Mouse (Mus musculus) midbrain, embryonic 16.5 days (tissue): ENCODE measurements at regions not wholly inside any gene's neighbourhood (a gene's known extent, or its start where the extent isn't known, plus 50 kb on each side); places are given as distances from the start of the nearest gene placed in this dataset.

ENCODE experiments used
- ATAC-seq: fragments of 200-750 bp; cut with Nextera tagmentation; 2 replicates; pipeline ENCODE4 v1.8.0; 2017; ENCODE audit warnings: moderate TSS enrichment
- H3K27ac ChIP-seq: fragments of 300-500 bp; sonication (generic); 2 replicates; pipeline ENCODE4 v1.5.1; 2014; ENCODE audit warnings: mild to moderate bottlenecking, low read length, mixed read lengths
- H3K27me3 ChIP-seq: fragments of 300-500 bp; sonication (generic); 2 replicates; pipeline ENCODE4 v1.6.1; 2014; ENCODE audit warnings: low read depth, low read length, mixed read lengths; ENCODE audit not compliant: control insufficient read depth, insufficient read depth
- H3K36me3 ChIP-seq: fragments of 300-500 bp; sonication (generic); 2 replicates; pipeline ENCODE4 v1.6.1; 2014; ENCODE audit warnings: mild to moderate bottlenecking, low read length, moderate library complexity, mixed read lengths; ENCODE audit not compliant: control insufficient read depth, insufficient read depth
- H3K4me1 ChIP-seq: fragments of 300-500 bp; sonication (generic); 2 replicates; pipeline ENCODE4 v1.6.1; 2014; ENCODE audit warnings: mild to moderate bottlenecking, low read length, mixed read lengths; ENCODE audit not compliant: control insufficient read depth, insufficient read depth
- H3K4me2 ChIP-seq: fragments of 300-500 bp; sonication (generic); 2 replicates; pipeline ENCODE4 v1.6.1; 2014; ENCODE audit warnings: mild to moderate bottlenecking, low read length, mixed read lengths
- H3K4me3 ChIP-seq: fragments of 300-500 bp; sonication (generic); 2 replicates; pipeline ENCODE4 v1.5.1; 2014; ENCODE audit warnings: low read depth, mild to moderate bottlenecking, low read length, moderate library complexity, mixed read lengths
- H3K9ac ChIP-seq: fragments of 300-500 bp; sonication (generic); 2 replicates; pipeline ENCODE4 v1.6.1; 2014; ENCODE audit warnings: low read depth, low read length, mixed read lengths
- H3K9me3 ChIP-seq: fragments of 300-500 bp; sonication (generic); replicated peaks from 2 replicates; pipeline ENCODE4 v1.6.1; 2014; ENCODE audit warnings: mild to moderate bottlenecking, low read length, mixed read lengths; ENCODE audit not compliant: control insufficient read depth, poor library complexity, severe bottlenecking
- WGBS: fragments of 180-500 bp; shearing (Covaris S2); extraction: QIAGEN DNeasy Blood & Tissue Kit; methylation state at CpG from one replicate; pipeline ENCODE4 v1.1.7; 2014; 5-methylcytosine and 5-hydroxymethylcytosine counted together

DNA sequence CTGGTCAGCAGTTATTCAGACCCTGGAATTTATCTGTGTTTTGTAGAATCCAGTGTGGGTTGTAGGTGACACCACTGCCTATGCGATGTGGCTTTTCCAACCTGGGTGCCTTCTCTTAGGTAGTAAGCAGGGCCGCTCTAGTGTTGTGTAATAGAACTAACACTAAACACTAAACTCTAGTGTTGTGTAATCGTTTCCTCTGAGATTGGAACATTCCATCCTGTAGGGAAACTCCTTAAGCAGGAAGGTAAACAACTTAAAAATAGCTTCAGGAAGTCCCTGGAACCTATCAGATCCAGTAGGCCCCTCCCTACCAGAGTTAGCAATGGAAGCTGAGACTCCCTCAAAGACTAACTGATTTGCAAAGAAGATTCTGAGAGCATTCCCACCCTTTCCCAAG lies 161.9 kb upstream of the Hs3st3a1 start:
- Histone ChIP-seq H3K27ac (no peak overlapping the region), H3K27me3 (no peaks in the 10 kb centered on the region), H3K4me1 (no peaks in the 10 kb centered on the region), H3K4me3 (no peak overlapping the region), H3K9me3 (no peaks in the 10 kb centered on the region), H3K36me3 (no peaks in the 10 kb centered on the region), H3K9ac (no peak overlapping the region), H3K4me2 (no peak overlapping the region)
- no peak for ATAC-seq
- 91% methylated on average over 3 of the region's 3 CpGs for WGBS

DNA sequence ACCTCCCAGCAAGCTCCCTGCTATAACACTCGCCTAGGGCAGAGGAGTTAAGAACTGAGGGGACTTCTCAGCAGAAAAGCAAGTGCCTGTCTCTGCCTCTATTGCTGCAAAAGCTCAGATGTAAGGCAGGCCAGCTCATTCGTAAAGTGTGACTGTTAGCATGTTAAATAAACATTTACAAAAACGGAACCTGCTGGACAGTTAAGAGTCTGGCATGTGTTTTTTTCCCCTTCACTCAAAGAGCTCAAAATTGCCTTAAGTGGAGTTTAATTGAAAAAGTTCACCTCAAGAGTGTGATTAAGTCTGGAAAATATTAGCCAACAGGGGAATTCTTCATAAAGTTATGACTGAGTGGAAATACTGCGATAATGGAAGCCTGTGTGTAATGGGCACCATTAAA lies 167.0 kb upstream of the Hs3st3a1 start:
- Histone ChIP-seq H3K4me1 (no peaks in the 10 kb centered on the region), H3K27me3 (no peaks in the 10 kb centered on the region), H3K27ac (no peak overlapping the region), H3K4me2 (no peak overlapping the region), H3K4me3 (no peak overlapping the region), H3K9me3 (no peaks in the 10 kb centered on the region), H3K36me3 (no peaks in the 10 kb centered on the region), H3K9ac (no peak overlapping the region)
- 70% methylated on average over 4 of the region's 4 CpGs for WGBS
- no peak for ATAC-seq

DNA sequence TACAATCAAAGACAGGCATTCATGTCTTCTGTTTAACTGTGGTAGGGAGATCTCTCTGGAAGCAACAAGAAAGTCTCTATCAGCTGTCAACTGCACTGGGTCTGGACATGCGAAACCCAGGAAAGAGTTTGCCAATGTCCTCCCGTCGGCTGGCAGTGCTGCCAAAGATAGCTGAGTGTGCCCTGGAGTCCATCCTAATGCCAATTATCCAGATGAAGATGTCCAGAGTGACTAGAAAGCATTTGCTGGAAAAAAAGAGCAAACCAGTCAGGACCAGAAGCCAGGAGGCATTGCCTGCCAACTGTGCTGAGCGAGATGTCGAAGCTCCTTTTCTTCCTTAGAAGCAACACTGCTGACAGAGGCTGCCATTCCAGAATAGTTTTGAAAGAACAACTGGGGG lies 167.6 kb upstream of the Hs3st3a1 start:
- Histone ChIP-seq H3K36me3 (no peaks in the 10 kb centered on the region), H3K27me3 (no peaks in the 10 kb centered on the region), H3K9me3 (no peaks in the 10 kb centered on the region), H3K27ac (no peak overlapping the region), H3K4me1 (no peaks in the 10 kb centered on the region), H3K4me2 (no peak overlapping the region), H3K9ac (no peak overlapping the region), H3K4me3 (no peak overlapping the region)
- WGBS = 70% methylated on average over 5 of the region's 5 CpGs
- ATAC-seq = no peak

DNA sequence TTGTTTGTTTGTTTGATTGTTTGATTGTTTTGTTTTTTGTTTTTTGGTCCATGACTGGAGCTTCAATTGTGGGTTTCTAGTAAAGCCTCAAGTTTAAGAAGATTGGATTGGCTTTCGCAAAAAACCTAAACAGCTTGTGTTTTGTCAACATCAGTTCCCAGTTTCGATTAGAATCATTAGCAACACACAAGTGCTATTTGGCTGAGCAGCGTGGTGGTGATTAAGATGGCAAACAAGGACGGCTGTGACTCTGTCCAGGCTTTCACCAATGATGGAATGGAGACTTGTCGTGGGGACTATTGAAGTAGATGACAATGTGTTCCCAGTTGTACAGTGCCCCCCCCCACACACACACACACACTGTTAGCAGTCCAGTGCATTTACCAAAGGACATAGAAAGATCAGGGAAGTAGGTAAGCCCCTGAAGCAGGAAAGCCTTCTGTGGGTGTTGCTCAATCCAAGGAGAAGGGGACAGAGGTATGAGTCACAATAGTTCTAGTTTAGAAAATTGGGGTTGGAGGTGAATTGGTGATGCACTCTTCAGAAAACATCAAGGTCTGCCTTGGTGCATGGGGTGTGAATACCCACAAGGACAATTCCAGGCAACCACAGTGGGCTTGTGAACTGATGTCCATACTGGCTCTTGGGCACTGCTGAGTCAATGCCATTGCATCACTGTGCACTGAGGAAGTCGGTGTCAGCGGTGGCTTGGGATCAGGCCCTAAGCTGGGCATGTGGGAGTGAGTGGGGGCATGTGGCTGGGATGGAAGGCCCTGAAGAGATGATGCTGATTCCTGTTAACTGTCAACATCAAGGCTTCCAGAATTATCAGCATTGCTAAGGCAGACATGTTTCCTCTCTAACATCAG lies 174.5 kb upstream of the Cox10 start:
- no peaks in the 10 kb centered on the region for H3K36me3 ChIP-seq
- no peak overlapping the region for H3K9ac ChIP-seq
- 0 out of 2 replicates have a peak, but pooled peaks cover 3% of the 10 kb centered on the region for H3K4me1 ChIP-seq
- WGBS = 87% methylated on average over 7 of the region's 7 CpGs
- H3K9me3 ChIP-seq = no peaks in the 10 kb centered on the region
- no peak for ATAC-seq
- H3K27ac ChIP-seq = no peak overlapping the region
- no peak overlapping the region for H3K4me3 ChIP-seq
- H3K4me2 ChIP-seq = no peak overlapping the region
- no peaks in the 10 kb centered on the region for H3K27me3 ChIP-seq

DNA sequence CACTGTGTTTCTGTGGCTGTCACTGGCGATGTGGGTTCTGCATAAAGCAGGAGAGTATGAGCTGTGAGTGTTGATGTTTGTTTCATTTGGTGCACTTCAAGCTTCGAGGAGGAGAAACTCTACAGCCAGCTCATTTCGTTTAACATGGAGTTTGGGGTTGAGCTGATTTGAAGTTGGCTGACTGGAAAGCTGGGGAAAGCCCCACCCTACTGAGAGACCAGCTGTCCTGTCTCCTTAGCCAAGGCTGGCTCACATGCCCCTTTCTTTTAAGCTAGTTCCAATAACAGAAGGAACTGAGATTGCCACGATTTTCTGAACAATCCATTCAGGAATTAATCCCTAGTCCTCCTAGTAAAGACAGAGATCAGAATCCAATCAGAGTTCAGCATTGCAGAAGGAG lies 157.6 kb upstream of the Cox10 start:
- H3K36me3 ChIP-seq = no peaks in the 10 kb centered on the region
- 76% methylated on average over 4 of the region's 4 CpGs for WGBS
- no peak overlapping the region for H3K4me2 ChIP-seq
- H3K4me3 ChIP-seq = no peak overlapping the region
- no peak overlapping the region for H3K27ac ChIP-seq
- ATAC-seq = no peak
- H3K4me1 ChIP-seq = no peaks in the 10 kb centered on the region
- no peaks in the 10 kb centered on the region for H3K27me3 ChIP-seq
- no peak overlapping the region for H3K9ac ChIP-seq
- no peaks in the 10 kb centered on the region for H3K9me3 ChIP-seq

DNA sequence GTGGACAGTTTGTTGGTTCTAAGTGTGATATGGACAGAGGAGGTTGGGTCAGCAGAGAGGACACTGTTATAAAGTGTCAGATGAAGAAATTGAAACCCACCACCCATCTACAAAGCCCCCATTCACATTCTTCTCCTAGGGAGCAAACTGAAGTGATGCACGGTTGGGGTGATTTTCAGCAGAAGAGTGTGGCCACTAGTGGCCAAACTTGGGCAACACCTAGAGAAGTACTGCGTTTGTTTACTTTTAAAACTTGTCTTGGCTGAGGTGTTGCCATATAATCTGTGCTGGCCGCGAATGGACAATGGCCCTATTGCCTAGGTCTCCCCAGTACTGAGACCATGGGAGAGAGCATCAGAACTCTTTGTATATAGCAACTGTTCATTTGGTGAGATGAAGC lies 150.8 kb upstream of the Cox10 start:
- no peak overlapping the region for H3K4me3 ChIP-seq
- H3K36me3 ChIP-seq = no peaks in the 10 kb centered on the region
- no peak overlapping the region for H3K27ac ChIP-seq
- 78% methylated on average over 4 of the region's 4 CpGs for WGBS
- no peak overlapping the region for H3K4me2 ChIP-seq
- H3K27me3 ChIP-seq = no peaks in the 10 kb centered on the region
- H3K9ac ChIP-seq = no peak overlapping the region
- ATAC-seq = no peak
- H3K4me1 ChIP-seq = no peaks in the 10 kb centered on the region
- H3K9me3 ChIP-seq = no peaks in the 10 kb centered on the region

DNA sequence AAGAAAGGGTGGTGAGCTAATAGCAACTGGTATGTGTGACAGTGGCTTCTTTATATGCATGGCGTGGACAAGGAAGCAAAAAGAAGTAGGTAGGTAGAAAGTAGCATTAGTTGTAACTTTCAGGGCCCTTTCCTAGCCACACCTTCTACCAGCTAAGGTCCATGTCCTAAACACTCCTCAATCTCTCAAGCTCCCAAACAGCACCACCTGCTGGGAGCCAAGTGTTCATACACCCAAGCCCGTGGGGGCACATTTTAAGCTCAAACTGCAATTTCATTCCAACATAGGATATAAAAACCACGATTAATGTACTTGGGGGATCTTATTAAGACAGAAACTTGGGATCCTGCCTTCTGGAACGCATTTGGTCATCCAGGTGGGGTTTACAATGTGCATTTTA lies 141.6 kb upstream of the Cox10 start:
- H3K9ac ChIP-seq = no peak overlapping the region
- ATAC-seq = no peak

DNA sequence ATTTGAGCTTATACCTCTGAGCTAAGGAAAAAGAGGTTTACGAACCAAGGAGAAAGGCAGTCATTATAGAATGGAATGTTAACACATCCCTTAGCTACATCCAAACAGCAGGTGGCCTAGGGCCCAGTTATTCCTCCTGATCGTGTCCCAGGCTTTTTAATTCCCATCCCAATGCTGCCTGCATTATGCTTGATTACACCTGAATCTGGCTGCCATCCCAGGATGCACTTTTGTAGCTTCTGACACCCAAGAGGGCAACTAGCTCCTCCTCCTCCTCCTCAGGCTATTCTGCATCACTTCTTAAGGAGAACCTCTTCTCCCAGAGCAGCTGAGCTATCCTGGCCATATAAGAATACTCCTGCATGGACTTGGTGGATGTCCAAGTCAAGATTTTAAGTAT lies 137.9 kb upstream of the Cox10 start:
- Histone ChIP-seq H3K27me3 (no peaks in the 10 kb centered on the region), H3K9ac (no peak overlapping the region), H3K36me3 (no peaks in the 10 kb centered on the region), H3K4me1 (no peaks in the 10 kb centered on the region), H3K27ac (no peak overlapping the region), H3K4me3 (no peak overlapping the region), H3K4me2 (no peak overlapping the region), H3K9me3 (no peaks in the 10 kb centered on the region)
- no peak for ATAC-seq
- 50% methylated on average over 2 of the region's 2 CpGs for WGBS

More for the DNA sequence above, 141.6 kb upstream of the Cox10 start:
- H3K4me1 ChIP-seq = no peaks in the 10 kb centered on the region; the same call in 1 of the 2 replicates
- no peaks in the 10 kb centered on the region for H3K27me3 ChIP-seq
- no peak overlapping the region for H3K27ac ChIP-seq
- H3K4me3 ChIP-seq = no peak overlapping the region
- H3K9me3 ChIP-seq = no peaks in the 10 kb centered on the region
- H3K4me2 ChIP-seq = no peak overlapping the region
- H3K36me3 ChIP-seq = no peaks in the 10 kb centered on the region
- 95% methylated on average over 4 of the region's 4 CpGs for WGBS

DNA sequence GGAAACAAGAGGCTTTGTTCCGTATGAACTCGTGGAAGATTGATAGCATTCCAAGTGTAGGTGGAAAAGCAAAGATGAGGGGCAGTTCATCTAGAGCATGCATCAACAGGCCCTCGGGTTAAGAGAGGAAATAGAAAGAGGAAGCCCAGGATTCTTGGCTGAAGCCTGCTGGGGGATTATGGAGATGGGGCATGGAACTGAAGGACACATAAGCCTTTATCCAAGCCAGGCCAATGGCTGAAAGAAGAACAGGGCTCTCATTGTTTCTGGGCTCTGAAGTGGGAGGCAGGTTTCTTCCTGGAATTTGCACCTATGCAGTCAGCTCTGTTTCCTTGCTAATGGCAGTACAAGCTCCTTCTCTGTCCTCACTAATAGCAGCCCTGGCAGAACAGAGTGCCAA lies 131.6 kb upstream of the Cox10 start:
- no peak for ATAC-seq
- Histone ChIP-seq H3K9ac (no peak overlapping the region), H3K9me3 (no peaks in the 10 kb centered on the region), H3K4me3 (no peak overlapping the region), H3K4me2 (no peak overlapping the region), H3K36me3 (no peaks in the 10 kb centered on the region), H3K4me1 (no peaks in the 10 kb centered on the region), H3K27ac (no peak overlapping the region), H3K27me3 (no peaks in the 10 kb centered on the region)
- 65% methylated on average over 3 of the region's 3 CpGs for WGBS
